ENCODE assay signal across 10 mouse cellular contexts in the genomic region with DNA sequence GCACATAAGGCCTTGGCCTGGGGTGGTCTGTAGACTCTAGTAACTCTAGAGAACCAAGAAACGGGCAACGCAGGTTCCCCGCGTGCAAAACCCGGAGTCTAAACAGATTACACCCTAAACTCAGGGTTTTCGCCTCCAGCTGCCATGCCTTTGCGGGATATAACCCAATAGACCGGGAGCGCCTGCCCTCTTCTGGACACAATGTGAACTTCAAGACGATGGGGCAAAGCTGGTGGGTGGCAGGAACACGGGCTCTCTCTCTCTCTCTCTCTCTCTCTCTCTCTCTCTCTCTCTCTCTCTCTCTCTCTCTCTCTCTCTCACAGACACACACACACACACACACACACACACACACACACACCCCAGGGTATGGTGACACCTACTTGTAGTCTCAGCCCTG. TPM values are rescaled to one million over a fixed set of nuclear protein-coding genes. Genes with fewer than 3 reads are reported as not detected.
DNase-seq lines count a peak whose midpoint lies in the region; ATAC-seq and TF ChIP-seq lines count a peak whose summit lies in the region.
"Had no signal": no experiment of that assay in that cellular context is flagged by ENCODE, and none has a peak within 500 bp of the region (broad histone marks: within the 10 kb centered on the region; RNA-seq: fewer than 3 reads in every experiment).

No protein-coding gene starts in this region.

- H3K27ac ChIP-seq in testis, adult 2 months (ENCODE audit: control insufficient read depth, insufficient read depth, low read depth, low read length): no peak overlapping the region
- H3K27ac ChIP-seq in limb, embryonic 14.5 days (replicated peaks; ENCODE audit: low read depth, low read length): no peak overlapping the region
- H3K27ac ChIP-seq: heart, embryonic 15.5 days; stomach, embryonic 15.5 days had no signal

- under 1% methylated on average over 11 of the region's 11 CpGs for WGBS in limb, embryonic 14.5 days

- H3K4me3 ChIP-seq in testis, adult 2 months (ENCODE audit: control insufficient read depth, low read depth, low read length): no peak overlapping the region
- H3K4me3 ChIP-seq in limb, embryonic 14.5 days (replicated peaks; ENCODE audit: low read length): no peak overlapping the region
- H3K4me3 ChIP-seq: heart, embryonic 15.5 days; stomach, embryonic 15.5 days had no signal

- H3K4me2 ChIP-seq in limb, embryonic 14.5 days (replicated peaks; ENCODE audit: low read depth, low read length, severe bottlenecking): no peak overlapping the region
- H3K4me2 ChIP-seq: heart, embryonic 15.5 days; stomach, embryonic 15.5 days had no signal

- ATAC-seq in limb, embryonic 14.5 days (ENCODE audit: low FRiP score, low read depth): no peak

- no peak for TF ChIP-seq POLR2A in testis, adult 2 months (IDR thresholded peaks at IDR 0.05; ENCODE audit: control insufficient read depth, low read depth, low read length)
- TF ChIP-seq POLR2A in limb, embryonic 14.5 days (IDR thresholded peaks at IDR 0.05; ENCODE audit: borderline replicate concordance, extremely low read depth, insufficient read depth, insufficient read length): no peak

- H3K36me3 ChIP-seq in testis, adult 2 months (ENCODE audit: control insufficient read depth, insufficient read depth, low read length): no peaks in the 10 kb centered on the region
- no peaks in the 10 kb centered on the region for H3K36me3 ChIP-seq in limb, embryonic 14.5 days (ENCODE audit: control insufficient read depth, insufficient read depth, low read length)
- H3K36me3 ChIP-seq: heart, embryonic 15.5 days; stomach, embryonic 15.5 days had no signal

- TF ChIP-seq CTCF in testis, adult 2 months (IDR thresholded peaks at IDR 0.05; ENCODE audit: control insufficient read depth, insufficient read depth, insufficient replicate concordance, low read depth, low read length): peak; percentile 64; the same call in 1 of the 2 replicates

- no peak for DNase-seq in testis, postnatal 14 days (ENCODE audit: low spot score)
- DNase-seq in adrenal gland, adult (ENCODE audit: inconsistent age in 2 of 2, low spot score in 1 of 2): peak; percentile 58 to 85
- peak; percentile 84 for DNase-seq in embryo, embryonic 11 days
- peak; percentile 84 for DNase-seq in heart, postnatal 4 days
- DNase-seq in limb, embryonic 14.5 days (ENCODE audit: low spot score): peak; percentile 54
- peak; percentile 67 for DNase-seq in ovary, postnatal 14 days (ENCODE audit: low spot score)
- peak; percentile 31 for DNase-seq in yolk sac, embryonic 10.5 days (ENCODE audit: low spot score)

- H3K9ac ChIP-seq in limb, embryonic 14.5 days (ENCODE audit: low read depth, low read length, severe bottlenecking): no peak overlapping the region
- H3K9ac ChIP-seq: heart, embryonic 15.5 days; stomach, embryonic 15.5 days had no signal

- H3K4me1 ChIP-seq in testis, adult 2 months (ENCODE audit: control insufficient read depth, insufficient read depth, low read length): peaks cover 19% of the 10 kb centered on the region
- peaks cover 3% of the 10 kb centered on the region; the same call in 1 of the 2 replicates for H3K4me1 ChIP-seq in limb, embryonic 14.5 days (ENCODE audit: control insufficient read depth, insufficient read depth, low read length)
- H3K4me1 ChIP-seq: stomach, embryonic 15.5 days had no signal

- H3K9me3 ChIP-seq in limb, embryonic 14.5 days (ENCODE audit: control insufficient read depth, low read length): no peaks in the 10 kb centered on the region
- H3K9me3 ChIP-seq: heart, embryonic 15.5 days; stomach, embryonic 15.5 days had no signal

- H3K27me3 ChIP-seq in testis, adult 2 months (ENCODE audit: control insufficient read depth, insufficient read depth, low read length): peaks cover 7% of the 10 kb centered on the region
- peaks cover 64% of the 10 kb centered on the region for H3K27me3 ChIP-seq in limb, embryonic 14.5 days (ENCODE audit: control insufficient read depth, insufficient read depth, low read length)

RNA-seq across cellular contexts. Expression of a gene that starts 11.6 kb away (rescaled TPM):
- 0.43 and 0.52 TPM in 2 replicates for polyA plus RNA-seq in testis, adult 2 months (2012; rRNA removed)
- total RNA-seq in heart, postnatal 4 days (2021): under 1 TPM in 1 of 2 experiments, not detected in 1; 0.05 TPM
- polyA plus RNA-seq in limb, embryonic 14.5 days (2012; rRNA removed): 0.01 TPM in 2 replicates
- polyA plus RNA-seq in limb, embryonic 14.5 days (2014; fragmentation: Nextera tagmentation; extraction: Ambion mirVana): not detected in 2 replicates
- polyA plus RNA-seq: heart, embryonic 15.5 days had no signal

RNA-seq across cellular contexts. Expression of a gene that starts 32.7 kb away (rescaled TPM):
- polyA plus RNA-seq in testis, adult 2 months (2012; rRNA removed): 1,123 and 1,230 TPM in 2 replicates
- not detected for total RNA-seq in heart, postnatal 4 days (2021)
- 0.30 and 0.70 TPM in 2 replicates for polyA plus RNA-seq in limb, embryonic 14.5 days (2012; rRNA removed)
- polyA plus RNA-seq in limb, embryonic 14.5 days (2014; fragmentation: Nextera tagmentation; extraction: Ambion mirVana): 0.14 and 0.22 TPM in 2 replicates

RNA-seq across cellular contexts. Expression of a gene that starts 55.1 kb away (rescaled TPM):
- polyA plus RNA-seq in testis, adult 2 months (2012; rRNA removed): 201 and 214 TPM in 2 replicates
- 10 to 100 TPM; 22.4 to 26.2 TPM for total RNA-seq in heart, postnatal 4 days (2021)
- 56.4 and 79.5 TPM in 2 replicates for polyA plus RNA-seq in limb, embryonic 14.5 days (2012; rRNA removed)
- polyA plus RNA-seq in limb, embryonic 14.5 days (2014; fragmentation: Nextera tagmentation; extraction: Ambion mirVana): 27.9 and 32.4 TPM in 2 replicates

Comparison
In these comparisons a context has a peak if more than half of its experiments do, and no peak if none do; other contexts are left out.
1. RNA of a gene that starts 32.7 kb away (polyA plus RNA-seq): 1,123 to 1,230 TPM in testis, adult 2 months; 0.14 to 0.70 TPM in limb, embryonic 14.5 days; every median in the first group is over 100 times any median in the second.